Mouse (Mus musculus) R1 (cell line): ENCODE data around the gene Focad.
A peak's percentile ranks its signal among the peaks of the same experiment; 100 is the strongest.

Source experiments
- DNase-seq: peaks from one replicate; pipeline ENCODE4 v3.0.0-alpha.2; 2018; ENCODE audit warnings: low read depth, low spot score

Gene Focad

DNA sequence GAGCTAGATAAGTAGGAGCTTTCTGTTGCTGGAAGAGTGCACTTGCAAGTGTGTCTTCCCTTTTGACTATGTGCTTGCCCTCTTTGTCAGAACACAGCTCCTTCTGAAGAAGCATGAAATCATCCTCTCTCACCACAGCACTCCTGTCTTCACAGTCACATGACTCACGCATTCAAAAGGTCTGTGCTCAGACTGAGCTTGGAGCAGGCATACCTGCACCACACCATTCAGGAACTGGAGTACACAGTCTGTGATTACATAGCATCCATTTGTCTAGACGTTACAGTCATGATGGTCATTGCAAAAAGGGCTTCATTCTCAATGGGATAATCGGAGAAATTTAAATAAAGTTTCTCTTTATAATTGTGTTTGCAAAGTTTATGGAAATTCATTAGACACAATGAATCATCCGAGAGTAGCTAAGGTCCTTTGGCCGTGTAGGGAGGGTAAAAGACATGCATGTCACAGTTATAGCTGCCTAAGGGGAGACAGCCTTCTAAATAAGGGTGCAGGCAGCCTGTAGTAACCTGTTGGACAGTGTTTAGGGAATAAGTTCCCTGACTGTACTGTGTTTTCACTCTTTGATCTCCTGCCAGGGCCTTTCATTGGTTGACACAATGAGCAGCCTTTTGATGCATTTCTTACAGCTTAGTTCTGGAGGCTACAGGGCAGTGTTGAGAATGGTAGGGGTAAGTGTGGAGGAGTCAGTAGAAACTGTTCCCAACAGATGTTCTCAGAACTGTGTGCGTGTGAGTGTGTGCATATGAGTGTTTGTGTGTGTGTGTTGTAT, 206.6 kb downstream of the Focad start:
- DNase-seq = no peak

DNA sequence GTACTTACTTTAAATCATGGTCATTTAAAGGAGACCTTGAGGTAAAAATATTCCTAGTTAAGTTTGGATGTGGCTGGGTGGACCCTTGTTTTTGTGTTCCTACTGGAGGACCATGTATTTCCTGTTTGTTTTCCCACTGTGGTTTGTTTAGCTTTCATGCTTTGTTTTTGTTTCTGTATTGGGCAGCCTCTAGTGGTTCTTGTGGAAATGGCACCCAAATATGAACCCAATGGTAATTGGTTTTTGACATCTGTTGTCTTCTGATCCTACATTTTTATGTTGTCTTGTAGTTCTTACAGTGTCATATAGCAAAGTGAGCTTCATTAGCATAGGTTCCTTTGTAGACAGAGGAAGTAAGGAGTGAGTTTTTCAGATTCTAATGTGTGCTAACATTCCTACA, 207.9 kb downstream of the Focad start:
- no peak for DNase-seq

DNA sequence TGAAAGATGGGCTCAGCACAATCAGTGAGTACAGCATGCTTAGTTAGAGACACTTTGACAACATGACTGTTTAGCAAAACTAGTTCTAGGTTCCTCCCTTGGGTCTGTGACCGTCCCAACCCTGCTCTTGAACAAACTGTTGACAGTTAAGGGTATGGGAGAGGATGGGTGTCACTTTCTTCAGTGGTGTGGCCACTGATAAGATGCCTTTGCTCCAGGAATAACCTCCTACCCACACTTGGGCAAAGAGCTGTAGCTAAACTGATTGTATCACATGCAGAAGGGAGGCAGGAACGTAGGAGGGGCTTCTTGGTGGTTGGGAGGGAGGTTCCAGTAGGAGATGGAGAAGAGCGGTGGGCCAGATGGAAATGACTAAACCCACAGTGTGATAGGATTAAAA, 213.3 kb downstream of the Focad start:
- DNase-seq = no peak

DNA sequence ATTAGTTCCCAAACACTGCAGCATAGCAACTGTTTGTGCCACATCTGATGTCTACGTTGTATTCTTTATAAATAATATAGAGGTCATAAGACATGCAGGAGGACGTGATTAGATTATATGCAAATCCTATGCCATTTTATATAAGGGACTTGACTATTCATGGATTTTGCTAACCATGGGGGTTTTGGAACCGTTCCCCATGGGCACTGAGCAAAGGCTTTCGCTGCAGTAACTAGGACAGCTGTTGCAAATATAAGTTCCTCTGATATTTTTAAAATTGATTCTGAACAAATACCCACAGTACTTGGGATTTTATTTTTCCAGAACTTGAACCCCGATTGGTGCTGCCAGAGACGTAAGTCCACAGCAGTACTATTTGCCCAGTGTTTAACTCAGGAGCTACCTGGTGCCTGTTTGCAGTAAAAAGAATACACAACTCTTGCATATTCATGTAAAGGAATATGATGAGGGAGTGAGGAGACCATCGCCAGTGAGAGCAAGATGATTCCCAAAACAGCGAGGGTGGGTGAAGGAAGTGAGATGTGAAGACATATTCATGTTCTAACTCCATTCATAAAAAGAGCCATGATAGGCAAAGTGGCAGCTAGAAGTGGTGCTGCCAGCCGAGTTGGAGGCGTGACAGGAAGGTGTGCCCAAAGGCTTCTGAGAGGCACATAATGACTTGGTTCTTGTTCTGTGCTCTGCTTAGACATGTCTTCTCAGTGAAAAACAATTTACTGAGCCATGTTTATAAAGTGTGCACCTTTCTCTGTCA, 214.1 kb downstream of the Focad start:
- no peak for DNase-seq

DNA sequence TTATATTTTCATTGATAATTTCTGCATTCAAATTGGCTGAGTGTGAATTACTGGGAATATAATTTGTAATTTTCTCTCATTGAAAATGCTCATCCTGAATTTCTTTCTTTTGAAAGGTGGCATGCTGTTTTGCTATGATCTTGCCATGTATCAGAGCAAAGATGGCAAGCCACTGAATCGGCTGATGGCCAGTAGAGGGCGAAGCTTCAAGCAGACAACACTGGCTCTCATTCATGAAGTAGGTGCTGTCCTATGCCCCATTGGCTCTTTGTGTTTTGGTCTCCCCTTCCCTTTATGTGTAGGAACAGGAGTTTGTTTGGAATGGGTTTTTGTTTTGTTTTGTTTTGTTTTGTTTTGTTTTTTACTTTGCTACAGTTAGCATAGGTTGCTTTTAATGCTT, 215.2 kb downstream of the Focad start:
- DNase-seq = peak; percentile 45

DNA sequence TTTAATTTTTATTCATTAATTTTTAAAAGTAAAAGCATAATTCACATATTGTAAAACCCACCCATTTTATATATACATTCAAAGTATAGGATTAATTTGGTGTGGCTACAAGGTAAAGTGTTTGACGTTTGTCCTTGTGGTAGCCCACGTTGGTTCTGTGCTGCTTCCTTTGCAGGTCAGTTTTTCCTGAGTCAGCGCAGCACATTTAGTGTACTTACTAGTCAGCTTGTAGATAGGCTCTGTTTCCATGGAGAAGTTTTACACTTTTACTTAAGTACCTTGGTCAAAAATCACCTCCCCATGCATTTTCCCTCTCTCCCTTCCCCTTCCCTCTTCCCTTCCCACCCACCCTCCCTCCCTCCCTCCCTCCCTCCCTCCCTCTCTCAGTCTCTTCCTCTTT, 220.5 kb downstream of the Focad start:
- no peak for DNase-seq

DNA sequence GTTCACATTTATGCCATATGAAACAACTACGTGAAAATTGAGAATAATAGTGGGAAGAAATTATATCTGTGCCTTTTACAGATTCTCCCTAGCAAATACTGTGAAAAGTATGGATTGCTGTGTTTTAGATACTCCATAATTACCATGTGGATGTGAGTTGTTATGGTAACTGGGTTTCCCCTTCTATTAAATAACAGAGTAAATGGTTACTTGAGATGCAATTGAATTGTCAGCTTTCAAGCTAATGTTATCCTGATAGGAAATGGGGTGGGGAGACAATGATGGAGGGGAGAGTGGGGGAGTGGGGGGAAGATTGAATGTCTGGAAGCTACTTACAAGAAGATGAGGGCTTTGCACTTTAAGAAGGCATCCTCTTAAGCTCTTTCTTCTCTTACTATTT, 225.6 kb downstream of the Focad start:
- no peak for DNase-seq

DNA sequence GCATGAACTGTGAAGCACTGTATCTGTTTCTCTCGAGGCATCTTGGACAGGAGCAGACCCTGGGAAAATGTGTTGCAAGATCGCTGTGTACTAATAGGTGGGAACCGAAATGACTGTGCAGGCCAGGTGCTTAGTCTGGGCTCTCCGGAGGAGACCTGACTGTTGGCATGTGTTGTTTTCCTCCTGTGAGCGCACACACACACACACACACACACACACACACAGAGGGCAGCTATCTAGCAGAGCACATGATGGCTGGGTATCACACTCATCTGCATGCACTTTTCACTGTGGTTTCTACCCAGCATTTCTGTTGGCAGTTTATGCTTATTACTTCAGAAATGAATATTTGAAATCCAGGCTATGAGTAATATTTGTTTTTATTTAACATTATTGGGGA, 231.0 kb downstream of the Focad start:
- no peak for DNase-seq

DNA sequence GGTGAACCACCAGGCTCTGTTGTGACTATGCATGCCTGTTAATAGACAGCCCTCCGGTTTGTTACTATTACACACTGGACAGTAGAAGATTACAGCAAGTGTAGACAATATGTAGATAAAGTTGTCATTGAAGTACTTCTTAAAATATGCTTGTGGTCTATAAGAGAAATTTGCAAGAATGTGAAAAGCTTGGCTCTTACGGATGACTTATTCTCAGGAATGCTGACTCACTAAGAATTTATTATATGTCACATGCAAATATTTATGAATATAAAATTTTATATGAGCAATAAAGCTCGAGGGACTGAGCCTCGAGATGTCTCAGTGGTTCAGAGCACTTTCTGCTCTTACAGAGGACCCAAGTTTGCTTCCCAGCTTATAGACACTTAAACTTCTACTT, 240.1 kb downstream of the Focad start:
- no peak for DNase-seq

DNA sequence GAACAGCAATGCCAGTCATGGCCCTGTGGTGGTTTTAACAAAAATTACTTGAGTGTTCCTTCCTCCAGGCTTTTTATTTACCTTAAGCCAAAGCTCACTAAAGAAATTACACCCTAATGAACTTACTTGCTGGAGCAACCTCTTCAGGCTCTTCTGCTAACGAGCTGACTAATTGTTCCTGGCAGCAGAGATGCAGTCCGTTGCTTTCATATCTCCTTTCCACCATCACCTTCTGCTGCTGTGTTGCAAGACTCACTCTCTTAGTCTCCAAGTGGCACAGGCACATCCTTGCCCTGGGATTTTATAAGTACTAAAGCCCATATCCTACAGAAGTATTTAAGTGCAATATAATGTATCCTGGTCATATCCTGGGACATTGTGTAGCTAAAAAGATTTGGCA, 242.3 kb downstream of the Focad start:
- DNase-seq = no peak

DNA sequence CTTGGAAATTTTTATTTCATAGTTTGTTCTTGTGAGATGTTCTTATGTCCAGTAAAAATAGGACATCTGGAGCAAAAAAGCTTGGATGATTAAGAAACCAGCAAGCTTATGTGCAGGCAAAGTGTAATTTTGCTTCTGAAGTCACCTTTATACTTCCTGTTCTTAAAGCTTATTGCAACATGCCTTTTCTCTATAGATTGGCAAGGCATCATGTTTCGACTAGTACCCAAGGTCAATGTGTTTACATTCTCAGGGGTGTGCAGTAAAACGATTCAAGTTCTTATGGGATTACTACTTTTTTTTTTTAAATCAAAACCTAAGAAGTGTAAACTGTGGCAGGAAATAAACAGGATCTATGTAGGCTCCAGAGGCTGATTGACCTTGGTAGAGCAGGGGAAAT, 242.9 kb downstream of the Focad start:
- DNase-seq = no peak

DNA sequence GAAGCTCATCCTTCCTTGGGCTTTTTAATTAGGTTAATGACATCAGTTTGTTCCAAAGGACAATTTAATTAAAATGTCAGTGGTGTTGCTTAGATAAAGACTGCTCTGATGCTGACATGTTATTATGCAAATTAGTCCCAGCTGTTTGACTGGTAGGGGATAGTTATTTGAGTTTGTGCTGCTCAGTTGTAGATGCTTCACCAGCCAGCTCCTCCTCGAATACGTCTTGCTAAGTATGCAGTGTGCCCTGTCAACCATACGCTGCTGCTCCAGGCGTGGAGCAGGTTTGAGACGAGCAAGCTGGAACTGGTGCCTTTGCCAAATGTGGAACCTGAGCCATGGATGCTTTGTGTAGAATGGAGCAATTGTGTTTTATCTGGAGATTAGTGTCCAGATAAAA, 243.7 kb downstream of the Focad start:
- no peak for DNase-seq

DNA sequence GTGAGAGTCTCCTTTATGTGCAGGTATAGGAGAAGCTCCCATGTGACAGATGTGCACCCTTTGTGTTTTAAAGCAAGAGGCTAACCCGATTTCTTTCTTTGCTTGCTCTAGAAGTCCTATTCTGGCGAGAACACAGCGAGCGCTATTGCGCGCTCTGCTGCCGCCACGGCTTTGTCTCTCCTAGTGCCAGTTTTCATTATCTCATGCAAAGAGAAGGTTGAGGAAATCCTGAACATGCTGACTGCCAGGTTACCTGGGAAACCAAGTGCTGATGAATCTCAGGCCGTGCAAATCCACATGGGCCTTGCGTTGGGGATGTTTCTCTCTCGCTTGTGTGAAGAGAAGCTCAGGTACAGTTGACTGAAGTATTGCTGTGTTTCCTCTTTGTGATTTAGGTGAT, 250.0 kb downstream of the Focad start:
- no peak for DNase-seq

DNA sequence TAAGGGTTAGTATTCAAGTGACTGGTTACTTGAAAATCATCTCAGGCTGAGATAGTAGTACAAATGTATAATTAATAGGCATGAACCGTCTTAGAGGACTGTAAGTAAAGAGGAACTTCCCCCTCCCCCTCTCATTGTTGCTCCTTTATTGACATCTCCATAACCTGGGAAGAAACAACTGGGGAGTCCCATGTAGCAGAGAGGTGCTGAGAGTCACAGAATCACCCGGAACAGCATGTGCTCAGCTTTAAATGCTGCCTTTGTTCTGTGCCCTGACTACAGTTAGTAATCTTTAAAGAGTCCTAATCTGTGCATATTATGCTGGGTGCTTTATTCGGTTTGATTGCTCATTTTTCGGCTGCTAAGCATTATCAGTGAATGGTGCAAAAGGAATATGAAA, 250.6 kb downstream of the Focad start:
- no peak for DNase-seq

DNA sequence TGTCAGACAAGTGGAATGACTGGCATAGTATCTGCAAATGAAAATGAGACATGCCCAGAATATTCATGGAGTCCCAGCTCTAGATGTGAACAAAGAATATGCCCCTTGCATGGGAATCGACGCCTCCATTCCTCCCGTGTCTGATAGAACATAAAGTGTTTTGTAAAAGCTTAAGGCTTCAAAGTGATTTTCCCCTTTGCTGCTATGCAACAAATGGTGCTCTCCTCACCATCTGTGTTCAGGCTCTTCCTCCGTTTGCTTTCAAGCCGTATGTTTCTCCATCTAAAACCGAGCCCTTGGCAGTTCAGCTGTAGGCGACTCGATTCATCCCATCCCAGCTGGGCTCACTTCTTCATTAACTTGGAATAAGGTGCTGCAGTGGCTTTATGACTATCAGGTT, 251.5 kb downstream of the Focad start:
- no peak for DNase-seq

DNA sequence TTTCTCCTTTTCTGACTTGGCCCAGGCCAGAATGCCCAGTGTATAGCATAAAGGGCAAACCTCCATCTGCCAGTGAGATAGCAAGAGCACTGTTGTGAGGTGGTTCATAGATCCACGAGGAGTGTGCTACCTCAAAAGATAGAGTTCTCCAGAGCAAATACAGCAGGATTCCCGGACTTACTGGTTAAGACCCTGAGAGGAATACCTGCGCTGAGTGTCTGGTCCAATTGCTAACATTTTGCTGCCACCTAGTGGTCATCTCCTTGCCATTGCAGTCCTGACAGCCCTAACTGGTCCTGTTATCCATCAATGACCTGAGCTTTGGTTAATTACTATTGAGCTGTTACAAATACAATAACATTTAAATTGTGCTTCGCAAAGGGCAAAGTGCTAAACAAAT, 256.5 kb downstream of the Focad start:
- DNase-seq = peak; percentile 81

DNA sequence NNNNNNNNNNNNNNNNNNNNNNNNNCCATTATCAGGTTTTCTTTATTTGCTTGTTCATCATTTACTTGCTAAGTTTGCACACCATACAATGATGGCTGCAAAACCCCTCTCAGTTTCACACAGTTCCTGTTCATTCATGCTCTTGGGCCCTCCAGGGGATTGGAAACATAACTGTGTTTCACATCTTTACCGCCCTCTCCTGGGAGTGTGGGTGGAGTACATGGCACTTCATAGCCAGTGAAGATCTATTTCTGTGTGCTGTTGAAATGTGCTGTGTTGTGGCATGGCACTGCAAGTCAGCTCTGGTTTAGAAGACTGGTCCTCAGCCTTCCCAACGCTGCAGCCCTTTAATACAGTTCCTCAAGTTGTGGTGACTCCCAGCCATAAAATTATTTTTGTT, 262.2 kb downstream of the Focad start:
- DNase-seq = peak; percentile 57

DNA sequence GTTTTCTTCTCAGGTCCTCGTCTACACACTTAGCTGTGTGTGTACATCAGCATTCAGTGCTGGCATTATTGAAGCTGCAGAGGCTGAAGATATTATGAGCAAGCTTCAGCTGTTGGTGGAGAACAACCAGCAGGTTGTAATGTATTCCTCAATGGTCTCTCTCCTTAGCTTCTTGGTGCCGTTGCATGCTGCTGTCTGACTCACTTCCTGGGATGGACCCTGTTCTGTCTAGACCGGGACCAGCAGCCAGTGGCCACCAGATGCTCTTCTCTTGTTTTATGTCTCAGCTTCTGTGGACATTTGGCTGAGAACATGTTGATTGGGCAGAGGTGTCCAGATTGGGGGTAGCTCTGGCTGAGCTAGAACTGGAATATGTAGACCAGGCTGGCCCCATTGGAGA, 263.0 kb downstream of the Focad start:
- no peak for DNase-seq

DNA sequence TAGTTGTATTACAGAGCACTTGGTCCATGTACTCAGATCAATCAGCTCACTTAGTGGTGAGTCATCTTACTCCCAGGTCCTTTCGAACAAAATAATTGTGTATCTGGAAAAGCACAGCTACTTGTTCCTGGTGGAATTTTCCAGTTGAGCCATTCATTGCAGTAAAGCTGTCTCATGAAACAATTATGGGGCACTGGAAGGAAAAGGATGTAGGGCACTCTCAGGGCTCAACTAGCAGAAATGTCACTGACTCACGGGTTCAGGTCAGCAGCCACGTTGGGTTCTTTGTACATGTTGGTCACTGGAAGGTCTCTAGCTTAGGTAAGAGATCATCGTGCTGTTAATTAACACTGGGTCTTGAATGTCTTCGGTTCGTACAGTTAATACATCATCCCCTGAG, 275.5 kb downstream of the Focad start:
- no peak for DNase-seq

DNA sequence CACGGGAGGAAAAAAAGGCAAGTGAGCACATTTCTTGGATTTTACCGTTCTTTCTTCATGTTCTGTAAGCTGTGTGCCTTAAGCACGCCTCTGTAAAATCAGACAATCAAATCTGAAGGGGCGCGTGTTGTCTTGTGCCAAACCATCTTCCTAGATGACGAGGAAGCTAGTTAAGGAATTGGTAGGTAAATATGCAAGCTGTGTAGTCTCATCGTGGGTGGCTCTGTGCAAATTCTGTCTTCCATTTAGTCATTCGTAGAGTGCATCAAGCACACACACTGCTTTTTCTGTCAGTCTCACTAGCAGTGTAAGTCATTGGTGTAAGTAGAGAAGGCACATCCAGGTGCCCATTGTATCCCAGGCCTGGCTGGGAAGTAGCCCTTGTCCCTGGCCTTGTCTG, 276.4 kb downstream of the Focad start:
- DNase-seq = no peak

DNA sequence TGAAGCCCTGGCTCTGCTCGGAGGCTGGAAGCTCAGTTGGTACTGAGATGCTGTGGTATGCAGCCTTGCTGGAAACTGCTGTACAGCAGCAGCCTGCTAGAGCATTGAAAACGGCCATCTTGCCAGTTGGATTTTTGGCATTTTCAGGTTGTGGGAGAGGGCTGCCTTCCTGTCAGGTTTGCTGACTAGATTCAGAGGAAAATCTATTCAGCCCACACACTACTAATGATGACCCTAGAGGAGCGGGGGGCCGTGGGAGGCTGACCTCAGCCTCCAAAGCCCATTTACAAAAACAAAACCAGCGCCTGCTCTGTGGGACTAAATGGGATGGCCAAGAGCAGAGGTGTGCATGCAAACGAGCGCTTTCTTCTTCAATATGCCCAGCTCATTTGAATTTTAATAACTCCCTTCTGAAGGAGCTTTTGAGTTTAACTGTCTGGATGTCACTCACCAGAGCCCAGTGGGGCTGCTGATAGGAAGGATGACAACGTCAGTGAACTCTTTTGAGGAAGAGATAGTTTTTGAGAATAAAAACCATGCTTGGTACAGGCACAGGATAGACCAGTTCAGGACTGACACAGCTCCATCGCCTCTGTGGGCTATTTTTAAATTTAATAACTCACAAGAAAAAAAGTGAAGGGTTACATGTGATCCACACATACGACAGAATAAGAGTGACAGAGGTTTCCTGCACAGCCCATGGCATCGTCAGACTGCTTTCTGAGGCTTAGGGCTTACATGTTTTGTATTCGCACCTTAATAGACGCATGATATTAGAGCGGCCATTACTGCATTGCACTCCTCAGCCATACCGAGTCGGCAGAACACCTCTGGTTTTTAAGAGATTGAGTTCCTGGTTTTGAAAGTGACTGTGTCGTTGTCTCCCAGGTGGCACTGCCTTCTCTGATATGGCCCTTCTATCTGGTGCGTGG, 278.1 kb downstream of the Focad start:
- DNase-seq = no peak

DNA sequence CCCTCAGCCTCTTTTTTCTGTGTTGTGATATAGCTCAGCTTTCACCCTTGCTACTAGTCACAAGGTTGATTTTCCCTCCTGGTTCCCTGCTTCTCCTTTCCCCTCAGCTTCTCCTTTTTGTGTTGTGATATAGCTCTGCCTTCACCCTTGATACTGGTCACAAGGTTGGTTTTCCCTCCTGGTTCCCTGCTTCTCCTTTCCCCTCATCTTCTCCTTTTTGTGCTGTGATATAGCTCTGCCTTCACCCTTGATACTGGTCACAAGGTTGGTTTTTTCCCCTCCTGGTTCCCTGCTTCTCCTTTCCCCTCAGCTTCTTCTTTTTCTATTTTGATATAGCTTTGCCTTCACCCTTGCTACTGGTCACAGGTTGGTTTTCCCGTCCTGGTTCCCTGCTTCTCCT, 295.6 kb downstream of the Focad start:
- no peak for DNase-seq
